Mouse (Mus musculus) limb, embryonic 11.5 days (tissue): Measurements from ENCODE around the gene Abl1. TPM values are rescaled to one million over a fixed set of nuclear protein-coding genes. Genes with fewer than 3 reads are reported as not detected.

ENCODE experiments used
- ATAC-seq: fragments of 200-750 bp; cut with Nextera tagmentation; 2 replicates; pipeline ENCODE4 v1.8.0; 2017; ENCODE audit warnings: low read depth; ENCODE audit not compliant: insufficient number of reproducible peaks, low FRiP score, low TSS enrichment
- DNase-seq: peaks from one replicate; pipeline ENCODE4 v3.0.0-alpha.2; 2015; ENCODE audit warnings: low spot score
- H3K27ac ChIP-seq: fragments of 300-500 bp; sonication (generic); replicated peaks from 2 replicates; pipeline ENCODE4 v1.5.1; 2014; ENCODE audit warnings: low read depth, mild to moderate bottlenecking, low read length
- H3K27me3 ChIP-seq: fragments of 300-500 bp; sonication (generic); 2 replicates; pipeline ENCODE4 v1.6.1; 2014; ENCODE audit warnings: mild to moderate bottlenecking, low read length, mixed read lengths; ENCODE audit not compliant: control insufficient read depth, insufficient read depth
- H3K36me3 ChIP-seq: fragments of 300-500 bp; sonication (generic); 2 replicates; pipeline ENCODE4 v1.6.1; 2014; ENCODE audit warnings: mild to moderate bottlenecking, low read length, moderate library complexity, mixed read lengths; ENCODE audit not compliant: control insufficient read depth, insufficient read depth
- H3K4me1 ChIP-seq: fragments of 300-500 bp; sonication (generic); 2 replicates; pipeline ENCODE4 v1.6.1; 2014; ENCODE audit warnings: low read length, mixed read lengths; ENCODE audit not compliant: control insufficient read depth, insufficient read depth
- H3K4me2 ChIP-seq: fragments of 300-500 bp; sonication (generic); 2 replicates; pipeline ENCODE4 v1.6.1; 2014; ENCODE audit warnings: low read depth, mild to moderate bottlenecking, moderate library complexity; ENCODE audit not compliant: severe bottlenecking
- H3K4me3 ChIP-seq: fragments of 300-500 bp; sonication (generic); 2 replicates; pipeline ENCODE4 v1.5.1; 2014; ENCODE audit warnings: low read depth, low read length
- H3K9ac ChIP-seq: fragments of 300-500 bp; sonication (generic); 2 replicates; pipeline ENCODE4 v1.6.1; 2014; ENCODE audit warnings: mild to moderate bottlenecking, low read length
- H3K9me3 ChIP-seq: fragments of 300-500 bp; sonication (generic); 2 replicates; pipeline ENCODE4 v1.6.1; 2016; ENCODE audit warnings: low read length; ENCODE audit not compliant: control insufficient read depth
- WGBS: fragments of 180-500 bp; shearing (Covaris S2); extraction: QIAGEN DNeasy Blood & Tissue Kit; methylation state at CpG from one replicate; pipeline ENCODE4 v1.1.7; 2014; 5-methylcytosine and 5-hydroxymethylcytosine counted together
- polyA plus RNA-seq: library from polyadenylated mRNA; unstranded; fragments of >200 nt; fragmentation: Nextera tagmentation; extraction: Ambion mirVana; gene quantifications from 2 replicates; pipeline ENCODE4 v1.2.1, GENCODE M21; 2014

Gene Abl1
- polyA plus RNA-seq, 1 experiment from 2014 or later = 57.7 TPM

DNA sequence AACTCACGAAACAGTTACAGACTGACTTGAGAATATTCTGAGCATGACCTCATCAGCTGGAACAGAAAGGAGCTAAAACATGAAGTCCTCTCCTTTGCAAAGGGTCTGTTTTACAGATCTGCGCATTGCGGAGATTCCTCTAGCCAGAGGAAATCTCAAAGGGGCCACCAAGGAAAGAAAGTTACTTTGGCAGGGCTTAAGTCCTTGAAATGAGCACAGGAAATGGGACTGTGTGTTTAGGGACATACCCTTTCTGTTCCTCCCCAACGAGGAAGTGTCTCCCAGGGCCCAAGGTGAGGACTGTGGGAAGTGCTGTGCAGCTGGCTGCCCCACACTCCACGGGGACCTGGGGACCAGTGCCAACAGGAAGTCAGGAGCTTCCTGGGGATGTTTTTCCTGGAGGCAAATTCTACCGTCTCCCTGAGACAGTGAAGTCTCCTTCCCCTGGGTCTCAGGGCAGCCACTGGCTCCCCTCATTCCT lies 81.5 kb downstream of the Abl1 start:
- no peak for ATAC-seq
- DNase-seq = no peak
- Histone ChIP-seq H3K4me1 (peaks cover 40% of the 10 kb centered on the region), H3K9ac (no peak overlapping the region), H3K4me3 (no peak overlapping the region), H3K27ac (0 out of 2 replicates have a peak overlapping the region, but pooled peaks have one; percentile 2), H3K9me3 (no peaks in the 10 kb centered on the region), H3K36me3 (0 out of 2 replicates have a peak, but pooled peaks cover 2% of the 10 kb centered on the region), H3K4me2 (no peak overlapping the region), H3K27me3 (no peaks in the 10 kb centered on the region)
- 28% methylated on average over 6 of the region's 6 CpGs for WGBS

GRCm38 (mm10) chr2:31770781-31771441 lies 82.7 kb downstream of the Abl1 start:
- Histone ChIP-seq H3K27me3 (no peaks in the 10 kb centered on the region), H3K9ac (no peak overlapping the region), H3K4me3 (no peak overlapping the region), H3K36me3 (0 out of 2 replicates have a peak, but pooled peaks cover 2% of the 10 kb centered on the region), H3K27ac (peak overlapping the region; percentile 47; the same call in 1 of the 2 replicates), H3K4me2 (peak overlapping the region; percentile 18; the same call in 1 of the 2 replicates), H3K4me1 (peaks cover 40% of the 10 kb centered on the region), H3K9me3 (no peaks in the 10 kb centered on the region)
- WGBS = 4% methylated on average over 7 of the region's 7 CpGs
- DNase-seq = peak; percentile 66
- peak; percentile 78 for ATAC-seq

GRCm38 (mm10) chr2:31776479-31776878 lies 88.3 kb downstream of the Abl1 start:
- no peak for ATAC-seq
- Histone ChIP-seq H3K4me1 (no peaks in the 10 kb centered on the region; the same call in 1 of the 2 replicates), H3K36me3 (peaks cover 17% of the 10 kb centered on the region; the same call in 1 of the 2 replicates), H3K27ac (no peak overlapping the region), H3K4me2 (no peak overlapping the region), H3K9ac (no peak overlapping the region), H3K9me3 (no peaks in the 10 kb centered on the region), H3K27me3 (no peaks in the 10 kb centered on the region), H3K4me3 (no peak overlapping the region)
- no peak for DNase-seq
- 95% methylated on average over 3 of the region's 3 CpGs for WGBS

GRCm38 (mm10) chr2:31779258-31779657 lies 91.1 kb downstream of the Abl1 start:
- WGBS = 95% methylated on average over 2 of the region's 2 CpGs
- no peaks in the 10 kb centered on the region for H3K4me1 ChIP-seq
- no peak overlapping the region for H3K4me3 ChIP-seq
- H3K4me2 ChIP-seq = no peak overlapping the region
- no peaks in the 10 kb centered on the region for H3K9me3 ChIP-seq
- H3K9ac ChIP-seq = no peak overlapping the region
- H3K27me3 ChIP-seq = no peaks in the 10 kb centered on the region
- DNase-seq (no peak), ATAC-seq (no peak)
- peaks cover 24% of the 10 kb centered on the region; the same call in 1 of the 2 replicates for H3K36me3 ChIP-seq
- no peak overlapping the region for H3K27ac ChIP-seq

- ATAC-seq (no peak), DNase-seq (no peak)
- H3K9me3 ChIP-seq = no peaks in the 10 kb centered on the region
- no peak overlapping the region for H3K27ac ChIP-seq
- no peak overlapping the region for H3K4me3 ChIP-seq
- no peaks in the 10 kb centered on the region for H3K27me3 ChIP-seq
- 63% methylated on average over 8 of the region's 8 CpGs for WGBS
- H3K4me2 ChIP-seq = no peak overlapping the region
- peaks cover 34% of the 10 kb centered on the region; the same call in 1 of the 2 replicates for H3K36me3 ChIP-seq
- no peak overlapping the region for H3K9ac ChIP-seq
- no peaks in the 10 kb centered on the region for H3K4me1 ChIP-seq
These were observed 94.9 kb downstream of the Abl1 start for GRCm38 (mm10) chr2:31782958-31783602.

- Histone ChIP-seq H3K27me3 (no peaks in the 10 kb centered on the region), H3K36me3 (peaks cover 30% of the 10 kb centered on the region; the same call in 1 of the 2 replicates), H3K4me1 (no peaks in the 10 kb centered on the region), H3K9me3 (no peaks in the 10 kb centered on the region), H3K4me3 (no peak overlapping the region), H3K27ac (no peak overlapping the region), H3K4me2 (no peak overlapping the region), H3K9ac (no peak overlapping the region)
- 0 out of 2 replicates have a peak, but pooled peaks have one; percentile 24 for ATAC-seq
- DNase-seq = peak; percentile 79
- 54% methylated on average over 9 of the region's 9 CpGs for WGBS
These were observed 96.9 kb downstream of the Abl1 start for GRCm38 (mm10) chr2:31785074-31785473.

DNA sequence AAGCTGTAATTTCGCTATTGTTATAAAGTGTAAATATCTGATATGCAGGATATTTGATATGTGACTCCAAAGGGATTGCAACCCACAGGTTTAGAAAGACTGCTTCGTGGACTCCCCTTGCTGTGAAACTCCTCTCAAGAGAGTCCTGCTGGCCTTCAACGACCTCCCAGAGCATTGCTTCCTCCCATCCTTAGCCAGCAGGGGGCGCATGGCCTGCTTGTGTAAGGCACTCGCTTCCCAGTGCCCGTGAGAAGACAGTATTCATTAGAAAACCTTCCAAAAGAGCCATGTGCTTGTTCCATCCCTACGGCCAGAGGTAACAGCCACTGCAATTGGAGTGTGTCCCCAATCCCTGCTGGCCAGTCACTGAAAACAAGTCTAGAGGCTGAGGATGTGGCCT lies 98.9 kb downstream of the Abl1 start:
- Histone ChIP-seq H3K4me2 (no peak overlapping the region), H3K9me3 (no peaks in the 10 kb centered on the region), H3K4me3 (no peak overlapping the region), H3K27me3 (no peaks in the 10 kb centered on the region), H3K4me1 (no peaks in the 10 kb centered on the region), H3K36me3 (peaks cover 33% of the 10 kb centered on the region; the same call in 1 of the 2 replicates), H3K27ac (no peak overlapping the region), H3K9ac (no peak overlapping the region)
- WGBS = 24% methylated on average over 7 of the region's 7 CpGs
- DNase-seq = peak; percentile 89
- ATAC-seq = no peak

GRCm38 (mm10) chr2:31788227-31788626 lies 100.1 kb downstream of the Abl1 start:
- no peak overlapping the region for H3K4me2 ChIP-seq
- no peaks in the 10 kb centered on the region for H3K4me1 ChIP-seq
- ATAC-seq (no peak), DNase-seq (no peak)
- no peak overlapping the region for H3K9ac ChIP-seq
- H3K36me3 ChIP-seq = peaks cover 38% of the 10 kb centered on the region; the same call in 1 of the 2 replicates
- 89% methylated on average over 3 of the region's 3 CpGs for WGBS
- no peak overlapping the region for H3K27ac ChIP-seq
- H3K4me3 ChIP-seq = no peak overlapping the region
- no peaks in the 10 kb centered on the region for H3K9me3 ChIP-seq
- H3K27me3 ChIP-seq = no peaks in the 10 kb centered on the region
